Mouse (Mus musculus) erythroblast, embryonic 14.5 days (primary cell): ENCODE data around the gene Tgif1.

Experiments
- GATA1 ChIP-seq: IDR thresholded peaks from 2 replicates; pipeline ENCODE4 v1.6.1; 2012; ENCODE audit warnings: low read length, inconsistent platforms, mixed read lengths
- TAL1 ChIP-seq: IDR thresholded peaks from 3 replicates; pipeline ENCODE4 v1.6.1; 2012; ENCODE audit warnings: low read length, inconsistent platforms, mixed read lengths

- TF ChIP-seq TAL1 (no peak), GATA1 (no peak)
Observed at GRCm38 (mm10) chr17:70838533-70838932, 14.8 kb downstream of the Tgif1 start.
